Mouse (Mus musculus) C2C12 (cell line): Measurements from ENCODE around the gene Spen. TPM values are rescaled to one million over a fixed set of nuclear protein-coding genes. Genes with fewer than 3 reads are reported as not detected.

Source experiments
- H3K27me3 ChIP-seq: one replicate; pipeline ENCODE4 v1.6.1; 2011; ENCODE audit not compliant: control insufficient read depth, insufficient read depth, insufficient read length
- H3K36me3 ChIP-seq: one replicate; pipeline ENCODE4 v1.6.1; 2011; ENCODE audit not compliant: control insufficient read depth, insufficient read depth
- H3K4me3 ChIP-seq: one replicate; pipeline ENCODE4 v1.5.1; 2011; ENCODE audit warnings: mild to moderate bottlenecking, control low read depth; ENCODE audit not compliant: poor library complexity, insufficient read depth, severe bottlenecking
- H3K79me2 ChIP-seq: one replicate; pipeline ENCODE4 v1.6.1; 2011; ENCODE audit not compliant: control insufficient read depth, insufficient read depth
- H3K79me3 ChIP-seq: one replicate; pipeline ENCODE4 v1.6.1; 2011; ENCODE audit warnings: low read depth, control low read depth
- H3ac ChIP-seq: one replicate; pipeline ENCODE3; 2011; ENCODE audit warnings: low read depth; ENCODE audit not compliant: control insufficient read depth, insufficient read length
- CEBPB ChIP-seq: IDR thresholded peaks from one replicate; pipeline ENCODE4 v1.6.1; 2011; ENCODE audit warnings: low read depth, mild to moderate bottlenecking, control low read depth, moderate library complexity
- CTCF ChIP-seq: IDR thresholded peaks from one replicate; pipeline ENCODE4 v1.5.1; 2011; ENCODE audit not compliant: control insufficient read depth, insufficient read depth, insufficient read length
- FOSL1 ChIP-seq: IDR thresholded peaks from one replicate; pipeline ENCODE4 v1.8.0; 2011; ENCODE audit warnings: mild to moderate bottlenecking, low read length; ENCODE audit not compliant: poor library complexity, insufficient read depth, severe bottlenecking
- MAX ChIP-seq: IDR thresholded peaks from one replicate; pipeline ENCODE4 v1.6.1; 2011; ENCODE audit warnings: mild to moderate bottlenecking, control low read depth
- MYOD1 ChIP-seq: IDR thresholded peaks from one replicate; pipeline ENCODE4 v1.6.1; 2011; ENCODE audit warnings: low read depth; ENCODE audit not compliant: control insufficient read depth, insufficient read length
- MYOG ChIP-seq: IDR thresholded peaks from one replicate; pipeline ENCODE4 v1.6.1; 2011; ENCODE audit not compliant: control insufficient read depth, insufficient read length; ENCODE audit errors: extremely low read depth
- USF1 ChIP-seq: IDR thresholded peaks from one replicate; pipeline ENCODE4 v1.6.1; 2011; ENCODE audit warnings: low read depth, mild to moderate bottlenecking, control low read depth, moderate library complexity
- polyA plus RNA-seq: library from polyadenylated mRNA; unstranded; fragments of >200 nt; fragmentation: generic; extraction: Trizol; gene quantifications from one replicate; pipeline ENCODE4 v1.2.1, GENCODE M21; 2012; ENCODE audit warnings: missing spikeins

The Spen gene
- polyA plus RNA-seq, 1 experiment = 12.1 TPM

- Histone ChIP-seq H3ac (no peak overlapping the region), H3K4me3 (no peak overlapping the region), H3K27me3 (no peaks in the 10 kb centered on the region), H3K79me3 (no peaks in the 10 kb centered on the region), H3K79me2 (no peaks in the 10 kb centered on the region), H3K36me3 (peaks cover 47% of the 10 kb centered on the region)
- no peak for TF ChIP-seq MYOG
- no peak for TF ChIP-seq CTCF
- no peak for TF ChIP-seq MAX
- TF ChIP-seq CEBPB = no peak
- no peak for TF ChIP-seq MYOD1
- no peak for TF ChIP-seq USF1
These were observed 66.9 kb downstream of the Spen start for GRCm38 (mm10) chr4:141471491-141471890.

GRCm38 (mm10) chr4:141469343-141469742 lies 69.1 kb downstream of the Spen start:
- Histone ChIP-seq H3K79me3 (no peaks in the 10 kb centered on the region), H3K36me3 (peaks cover 39% of the 10 kb centered on the region), H3K79me2 (no peaks in the 10 kb centered on the region), H3ac (no peak overlapping the region), H3K27me3 (no peaks in the 10 kb centered on the region), H3K4me3 (no peak overlapping the region)
- TF ChIP-seq FOSL1 (no peak), MAX (no peak), USF1 (no peak), MYOD1 (no peak), CTCF (no peak), CEBPB (no peak), MYOG (no peak)

GRCm38 (mm10) chr4:141468576-141468975 lies 69.8 kb downstream of the Spen start:
- no peaks in the 10 kb centered on the region for H3K27me3 ChIP-seq
- no peaks in the 10 kb centered on the region for H3K79me2 ChIP-seq
- H3ac ChIP-seq = no peak overlapping the region
- H3K4me3 ChIP-seq = no peak overlapping the region
- H3K79me3 ChIP-seq = no peaks in the 10 kb centered on the region
- TF ChIP-seq MYOG = no peak
- TF ChIP-seq CEBPB = no peak
- no peak for TF ChIP-seq USF1
- no peak for TF ChIP-seq FOSL1
- TF ChIP-seq CTCF = no peak
- no peak for TF ChIP-seq MAX
- TF ChIP-seq MYOD1 = no peak
- H3K36me3 ChIP-seq = peaks cover 38% of the 10 kb centered on the region

GRCm38 (mm10) chr4:141467581-141467927 lies 70.8 kb downstream of the Spen start:
- Histone ChIP-seq H3K4me3 (no peak overlapping the region), H3ac (no peak overlapping the region), H3K36me3 (peaks cover 41% of the 10 kb centered on the region), H3K27me3 (no peaks in the 10 kb centered on the region), H3K79me3 (no peaks in the 10 kb centered on the region), H3K79me2 (no peaks in the 10 kb centered on the region)
- TF ChIP-seq MYOD1 = no peak
- TF ChIP-seq CEBPB = no peak
- TF ChIP-seq FOSL1 = no peak
- TF ChIP-seq MYOG = no peak
- no peak for TF ChIP-seq CTCF
- no peak for TF ChIP-seq USF1
- TF ChIP-seq MAX = no peak

GRCm38 (mm10) chr4:141466844-141467580 lies 71.4 kb downstream of the Spen start:
- Histone ChIP-seq H3K79me2 (no peaks in the 10 kb centered on the region), H3K27me3 (no peaks in the 10 kb centered on the region), H3ac (no peak overlapping the region), H3K79me3 (no peaks in the 10 kb centered on the region), H3K4me3 (no peak overlapping the region), H3K36me3 (peaks cover 44% of the 10 kb centered on the region)
- TF ChIP-seq MYOG (no peak), USF1 (no peak), MAX (no peak)

- H3K36me3 ChIP-seq = peaks cover 49% of the 10 kb centered on the region
- no peak overlapping the region for H3K4me3 ChIP-seq
- no peaks in the 10 kb centered on the region for H3K79me3 ChIP-seq
- H3K27me3 ChIP-seq = no peaks in the 10 kb centered on the region
- no peaks in the 10 kb centered on the region for H3K79me2 ChIP-seq
- TF ChIP-seq USF1 = no peak
- TF ChIP-seq MAX = no peak
- TF ChIP-seq CEBPB = no peak
- no peak for TF ChIP-seq CTCF
- TF ChIP-seq FOSL1 = no peak
- no peak for TF ChIP-seq MYOD1
- TF ChIP-seq MYOG = no peak
- H3ac ChIP-seq = no peak overlapping the region
These were observed 72.1 kb downstream of the Spen start for GRCm38 (mm10) chr4:141466289-141466795.
